In the genomic region with DNA sequence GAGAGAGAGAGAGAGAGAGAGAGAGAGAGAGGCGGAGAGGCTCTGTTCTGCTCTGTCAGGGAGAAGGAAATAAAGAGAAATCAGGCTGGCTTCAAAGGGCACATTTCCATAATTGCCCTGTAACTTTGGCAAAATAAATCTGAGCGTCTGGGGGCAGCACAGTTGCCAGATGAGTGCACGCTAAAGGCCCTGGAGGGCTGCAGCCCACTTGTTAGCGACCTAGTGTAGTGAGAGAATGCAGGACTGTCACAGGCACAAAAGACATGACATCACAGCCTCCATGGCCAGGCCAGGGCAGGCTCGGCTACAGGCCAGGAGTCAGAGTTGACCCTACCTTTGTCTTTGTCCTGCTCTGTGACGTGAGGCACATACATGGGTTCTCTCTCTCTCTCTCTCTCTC, we compare ENCODE assay signal across 15 mouse cellular contexts. TPM values are rescaled to one million over a fixed set of nuclear protein-coding genes. Genes with fewer than 3 reads are reported as not detected.
DNase-seq lines count a peak whose midpoint lies in the region; ATAC-seq lines count a peak whose summit lies in the region.
"Had no signal": no experiment of that assay in that cellular context is flagged by ENCODE, and none has a peak within 500 bp of the region (broad histone marks: within the 10 kb centered on the region; RNA-seq: fewer than 3 reads in every experiment).

No protein-coding gene starts in this region.

- no peak overlapping the region for H3K27ac ChIP-seq in forebrain, embryonic 10.5 days
- no peak overlapping the region for H3K27ac ChIP-seq in forebrain, embryonic 12.5 days
- H3K27ac ChIP-seq in embryonic facial prominence, embryonic 11.5 days (replicated peaks; ENCODE audit: low read depth, low read length) = no peak overlapping the region
- H3K27ac ChIP-seq in hindbrain, embryonic 13.5 days = no peak overlapping the region
- no peak overlapping the region for H3K27ac ChIP-seq in midbrain, embryonic 15.5 days
- H3K27ac ChIP-seq: kidney, embryonic 15.5 days; macrophage had no signal

- H3K36me3 ChIP-seq in forebrain, embryonic 10.5 days (replicated peaks) = no peaks in the 10 kb centered on the region
- no peaks in the 10 kb centered on the region for H3K36me3 ChIP-seq in forebrain, embryonic 12.5 days (replicated peaks)
- no peaks in the 10 kb centered on the region for H3K36me3 ChIP-seq in embryonic facial prominence, embryonic 11.5 days (replicated peaks; ENCODE audit: control insufficient read depth, insufficient read depth, low read depth, low read length)
- no peaks in the 10 kb centered on the region for H3K36me3 ChIP-seq in hindbrain, embryonic 13.5 days
- no peaks in the 10 kb centered on the region for H3K36me3 ChIP-seq in midbrain, embryonic 15.5 days (replicated peaks)
- H3K36me3 ChIP-seq: kidney, embryonic 15.5 days had no signal

- peaks cover 31% of the 10 kb centered on the region for H3K4me1 ChIP-seq in forebrain, embryonic 10.5 days
- H3K4me1 ChIP-seq in forebrain, embryonic 12.5 days = peaks cover 20% of the 10 kb centered on the region
- H3K4me1 ChIP-seq in embryonic facial prominence, embryonic 11.5 days (ENCODE audit: control insufficient read depth, insufficient read depth, low read length) = peaks cover 4% of the 10 kb centered on the region; the same call in 1 of the 2 replicates
- H3K4me1 ChIP-seq in hindbrain, embryonic 13.5 days (replicated peaks) = peaks cover 27% of the 10 kb centered on the region
- H3K4me1 ChIP-seq in midbrain, embryonic 15.5 days = peaks cover 22% of the 10 kb centered on the region

- H3K9ac ChIP-seq in forebrain, embryonic 12.5 days = no peak overlapping the region
- H3K9ac ChIP-seq in embryonic facial prominence, embryonic 11.5 days (replicated peaks; ENCODE audit: low read length) = no peak overlapping the region
- H3K9ac ChIP-seq in hindbrain, embryonic 13.5 days = no peak overlapping the region
- no peak overlapping the region for H3K9ac ChIP-seq in midbrain, embryonic 15.5 days
- H3K9ac ChIP-seq: kidney, embryonic 15.5 days had no signal

- 28% methylated on average over 6 of the region's 6 CpGs for WGBS in forebrain, embryonic 10.5 days
- WGBS in forebrain, embryonic 12.5 days = 7% methylated on average over 6 of the region's 6 CpGs
- WGBS in embryonic facial prominence, embryonic 11.5 days = 16% methylated on average over 6 of the region's 6 CpGs
- 8% methylated on average over 6 of the region's 6 CpGs for WGBS in hindbrain, embryonic 13.5 days
- 13% methylated on average over 6 of the region's 6 CpGs for WGBS in midbrain, embryonic 15.5 days

- no peak overlapping the region for H3K4me2 ChIP-seq in forebrain, embryonic 12.5 days
- H3K4me2 ChIP-seq in embryonic facial prominence, embryonic 11.5 days (ENCODE audit: low read depth, low read length) = no peak overlapping the region
- no peak overlapping the region for H3K4me2 ChIP-seq in hindbrain, embryonic 13.5 days
- H3K4me2 ChIP-seq in midbrain, embryonic 15.5 days = no peak overlapping the region
- H3K4me2 ChIP-seq: kidney, embryonic 15.5 days had no signal

- no peaks in the 10 kb centered on the region for H3K9me3 ChIP-seq in forebrain, embryonic 10.5 days
- no peaks in the 10 kb centered on the region for H3K9me3 ChIP-seq in forebrain, embryonic 12.5 days
- H3K9me3 ChIP-seq in embryonic facial prominence, embryonic 11.5 days (replicated peaks; ENCODE audit: control insufficient read depth, low read length) = no peaks in the 10 kb centered on the region
- no peaks in the 10 kb centered on the region for H3K9me3 ChIP-seq in hindbrain, embryonic 13.5 days
- H3K9me3 ChIP-seq in midbrain, embryonic 15.5 days = no peaks in the 10 kb centered on the region
- H3K9me3 ChIP-seq: kidney, embryonic 15.5 days had no signal

- H3K27me3 ChIP-seq in forebrain, embryonic 10.5 days (ENCODE audit: poor library complexity, severe bottlenecking) = peaks cover 83% of the 10 kb centered on the region
- peaks cover 85% of the 10 kb centered on the region for H3K27me3 ChIP-seq in forebrain, embryonic 12.5 days
- peaks cover 10% of the 10 kb centered on the region for H3K27me3 ChIP-seq in embryonic facial prominence, embryonic 11.5 days (ENCODE audit: control insufficient read depth, insufficient read depth, low read length)
- H3K27me3 ChIP-seq in hindbrain, embryonic 13.5 days = peaks cover 57% of the 10 kb centered on the region
- peaks cover 16% of the 10 kb centered on the region; the same call in 1 of the 2 replicates for H3K27me3 ChIP-seq in midbrain, embryonic 15.5 days (replicated peaks)

- no peak for ATAC-seq in forebrain, embryonic 12.5 days (ENCODE audit: low FRiP score)
- no peak for ATAC-seq in embryonic facial prominence, embryonic 11.5 days (replicated peaks; ENCODE audit: insufficient number of reproducible peaks, low FRiP score, low TSS enrichment, low read depth)
- ATAC-seq in hindbrain, embryonic 13.5 days (ENCODE audit: low FRiP score) = peak; percentile 44; the same call in 1 of the 2 replicates
- peak; percentile 57; the same call in 1 of the 2 replicates for ATAC-seq in midbrain, embryonic 15.5 days (replicated peaks)
- no peak for ATAC-seq in erythroblast, adult 5-6 weeks (replicated peaks; ENCODE audit: low FRiP score, poor library complexity, severe bottlenecking)

- peak; percentile 25 for DNase-seq in forebrain, embryonic 10.5 days (ENCODE audit: extremely low spot score, low spot score)
- peak; percentile 55 for DNase-seq in embryonic facial prominence, embryonic 11.5 days (ENCODE audit: low spot score)
- DNase-seq in thymus, postnatal 0 days (ENCODE audit: low spot score) = no peak
- DNase-seq in frontal cortex, adult 2 months (ENCODE audit: extremely low spot score in 1 of 2, low spot score in 1 of 2) = no peak
- DNase-seq: adrenal gland, postnatal 36 days; gastrocnemius, postnatal 36 days; heart, postnatal 14 days; thymus, adult 2 months had no signal

- no peak overlapping the region for H3K4me3 ChIP-seq in forebrain, embryonic 10.5 days
- no peak overlapping the region for H3K4me3 ChIP-seq in forebrain, embryonic 12.5 days (replicated peaks)
- H3K4me3 ChIP-seq in embryonic facial prominence, embryonic 11.5 days (ENCODE audit: low read depth, low read length) = no peak overlapping the region
- no peak overlapping the region for H3K4me3 ChIP-seq in hindbrain, embryonic 13.5 days
- no peak overlapping the region for H3K4me3 ChIP-seq in midbrain, embryonic 15.5 days
- H3K4me3 ChIP-seq: kidney, embryonic 15.5 days had no signal

RNA-seq across cellular contexts. Expression of a gene that starts 8.0 kb away (rescaled TPM):
- 11.8 and 12.2 TPM in 2 replicates for polyA plus RNA-seq in forebrain, embryonic 10.5 days (2016; fragmentation: Nextera tagmentation; extraction: Ambion mirVana)
- 10.1 and 12.4 TPM in 2 replicates for polyA plus RNA-seq in forebrain, embryonic 12.5 days (2016; fragmentation: Nextera tagmentation; extraction: Ambion mirVana)
- polyA plus RNA-seq in embryonic facial prominence, embryonic 11.5 days (2014; fragmentation: Nextera tagmentation; extraction: Ambion mirVana) = 19.8 and 20.4 TPM in 2 replicates
- polyA plus RNA-seq in hindbrain, embryonic 13.5 days (2015; fragmentation: Nextera tagmentation; extraction: Ambion mirVana) = 20.4 and 23.6 TPM in 2 replicates
- 22.1 and 26.1 TPM in 2 replicates for polyA plus RNA-seq in midbrain, embryonic 15.5 days (2015; fragmentation: Nextera tagmentation; extraction: Ambion mirVana)
- polyA plus RNA-seq in thymus, postnatal 0 days (2015; fragmentation: Nextera tagmentation; extraction: Ambion mirVana) = 0.87 and 0.99 TPM in 2 replicates
- 0.10 and 0.36 TPM in 2 replicates for polyA plus RNA-seq in frontal cortex, adult 2 months (2012; rRNA removed)
- not detected in 2 replicates for total RNA-seq in erythroblast, adult 5-6 weeks (2015; ENCODE audit: low replicate concordance)
- total RNA-seq in erythroblast, adult 5-6 weeks (2017; ENCODE audit: low replicate concordance) = not detected in 2 replicates
- polyA plus RNA-seq: liver, embryonic 16.5 days; macrophage had no signal

Comparison
In these comparisons a context has a peak if more than half of its experiments do, and no peak if none do; other contexts are left out.
1. DNase-seq: peak in forebrain, embryonic 10.5 days (single experiment) and embryonic facial prominence, embryonic 11.5 days (single experiment); none in thymus, postnatal 0 days (single experiment) and frontal cortex, adult 2 months (0 of 2).
2. ATAC-seq: peak in hindbrain, embryonic 13.5 days (single experiment) and midbrain, embryonic 15.5 days (single experiment); none in forebrain, embryonic 12.5 days (single experiment), embryonic facial prominence, embryonic 11.5 days (single experiment) and erythroblast, adult 5-6 weeks (single experiment).